Mouse (Mus musculus) adrenal gland, adult 8-10 months (tissue): Measurements from ENCODE around the gene Heg1. TPM values are rescaled to one million over a fixed set of nuclear protein-coding genes. Genes with fewer than 3 reads are reported as not detected.

Experiments
- DNase-seq: peaks from one replicate; pipeline ENCODE4 v3.0.0; 2022
- total RNA-seq, 4 experiments: library from RNA; stranded (reverse); gene quantifications; 2 replicates each; pipeline ENCODE4 v1.2.4; 2022

Gene Heg1
- total RNA-seq, 4 experiments from 2014 or later: 52.8 to 69.3 (median 61.5) TPM

DNA sequence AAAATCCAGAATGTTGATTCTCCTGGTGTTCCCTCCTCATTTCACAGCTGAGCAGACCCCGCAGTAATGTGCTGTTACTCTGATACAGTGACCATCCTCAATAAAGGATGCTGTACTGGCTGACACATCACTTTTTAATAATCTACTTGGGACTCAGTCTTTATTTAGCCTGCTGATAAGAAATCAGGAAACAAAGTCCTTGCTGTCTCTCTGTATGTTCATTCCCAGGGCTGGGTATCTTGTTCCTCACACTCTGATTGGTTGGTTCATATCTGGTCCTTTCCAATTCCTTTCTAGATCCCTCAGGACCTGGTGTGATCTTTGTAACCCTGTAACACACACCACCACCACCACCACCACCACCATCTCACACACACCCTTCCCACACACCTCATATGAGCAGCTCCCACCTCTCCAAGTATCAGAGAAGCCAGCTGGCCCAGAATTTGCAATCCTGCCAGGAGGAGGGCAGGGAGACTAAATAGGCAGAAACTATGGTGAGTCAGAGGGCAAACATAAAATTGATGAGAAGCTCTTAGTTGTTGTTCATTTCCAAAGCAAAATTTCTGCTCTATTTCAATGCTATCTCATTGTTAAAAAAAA, 91.7 kb downstream of the Heg1 start:
- no peak for DNase-seq

DNA sequence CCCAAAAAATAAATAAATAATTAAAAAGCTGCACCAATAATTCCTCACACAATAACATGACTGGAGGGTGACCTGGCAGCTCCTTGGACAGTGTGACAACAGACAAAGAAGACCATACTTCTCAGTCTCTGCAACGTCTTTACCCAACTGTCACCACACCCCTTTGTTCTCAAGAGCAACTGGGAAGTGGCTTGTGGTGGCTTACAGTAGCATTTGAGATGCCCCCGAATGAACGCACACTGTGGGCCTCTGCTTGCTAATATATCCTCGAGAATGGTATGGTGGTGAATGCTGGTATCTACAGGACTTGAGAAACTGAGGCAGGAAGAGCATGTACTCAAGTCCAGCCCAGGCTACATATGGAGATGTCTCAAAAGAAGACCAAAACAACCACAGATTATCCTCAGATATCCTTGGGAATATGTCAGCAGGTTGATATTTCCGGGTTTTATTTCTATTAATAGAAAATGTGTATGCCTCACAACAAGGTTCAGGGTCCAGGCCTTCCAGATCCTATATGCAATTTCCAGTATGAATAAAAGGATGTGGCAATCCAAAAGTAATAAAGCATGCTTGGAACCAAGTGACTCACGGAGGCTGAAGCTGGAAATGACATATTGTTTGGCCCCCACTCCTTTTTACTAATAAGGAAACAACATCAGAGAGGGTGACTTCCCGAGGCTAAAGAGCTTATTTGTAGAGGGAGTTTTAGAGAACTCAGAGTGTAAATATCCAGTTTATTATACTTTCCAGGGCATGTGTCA, 92.8 kb downstream of the Heg1 start:
- DNase-seq: no peak

DNA sequence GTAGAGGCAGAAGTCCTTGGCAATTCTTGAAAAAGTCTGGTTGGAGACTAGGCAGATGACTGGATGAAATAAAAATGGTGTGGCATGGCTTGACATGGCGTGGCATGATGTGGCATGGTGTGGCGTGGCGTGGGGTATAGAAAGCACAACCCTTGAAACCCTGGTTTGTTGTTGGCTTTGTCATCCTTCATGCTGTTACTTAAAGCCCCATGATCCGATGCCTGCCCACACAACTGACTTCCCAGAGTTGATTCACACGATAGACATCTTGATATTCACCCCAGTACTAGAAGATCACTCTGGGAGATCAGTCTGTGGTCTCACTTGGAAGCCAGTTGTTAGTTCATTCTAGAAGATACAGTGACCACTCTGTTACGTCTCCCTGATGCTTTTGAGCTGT, 93.4 kb downstream of the Heg1 start:
- DNase-seq: no peak

DNA sequence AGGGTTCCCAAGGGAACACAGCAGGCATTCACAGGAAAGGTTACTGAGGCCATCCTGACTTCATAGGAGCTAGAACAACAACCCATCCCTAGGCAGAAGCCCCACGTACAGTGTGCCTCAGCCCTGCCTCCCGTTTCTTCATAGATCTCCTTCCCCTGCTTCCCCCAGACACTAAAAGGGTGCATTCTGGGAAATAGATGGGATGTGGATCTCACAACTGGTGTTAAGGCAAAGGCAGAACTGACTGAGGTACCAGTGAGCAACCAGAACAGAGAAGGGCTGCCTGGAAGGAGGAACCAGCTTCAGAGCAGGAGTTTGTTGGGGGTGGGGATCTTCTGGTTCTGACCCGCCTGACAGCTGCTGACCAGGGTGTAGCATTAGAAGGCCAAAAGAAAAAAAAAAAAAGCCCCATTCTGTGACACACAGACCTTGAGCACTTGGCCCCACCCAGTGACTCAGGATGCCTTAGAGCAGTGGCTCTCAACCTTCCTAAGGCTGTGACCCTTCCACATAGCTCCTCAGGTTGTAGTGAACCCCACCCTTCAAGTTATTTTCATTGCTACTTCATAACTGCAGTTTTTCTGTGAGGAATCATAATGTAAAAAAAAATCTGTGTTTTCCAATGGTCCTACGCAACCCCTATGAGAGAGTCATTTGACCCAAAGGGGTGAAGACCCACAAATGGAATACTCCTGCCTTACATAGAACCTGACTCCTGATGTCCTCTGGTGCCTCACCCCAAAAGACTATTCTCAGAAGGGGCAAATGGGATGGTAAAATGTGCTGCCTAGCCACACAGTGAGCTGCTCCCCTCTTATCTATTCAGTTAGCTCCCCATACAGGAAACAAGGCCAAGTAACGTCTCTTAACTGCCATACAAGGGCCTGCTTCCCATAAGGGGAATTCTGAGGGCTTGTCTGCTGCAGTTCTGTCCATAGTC, 97.9 kb downstream of the Heg1 start:
- peak; percentile 54 for DNase-seq

DNA sequence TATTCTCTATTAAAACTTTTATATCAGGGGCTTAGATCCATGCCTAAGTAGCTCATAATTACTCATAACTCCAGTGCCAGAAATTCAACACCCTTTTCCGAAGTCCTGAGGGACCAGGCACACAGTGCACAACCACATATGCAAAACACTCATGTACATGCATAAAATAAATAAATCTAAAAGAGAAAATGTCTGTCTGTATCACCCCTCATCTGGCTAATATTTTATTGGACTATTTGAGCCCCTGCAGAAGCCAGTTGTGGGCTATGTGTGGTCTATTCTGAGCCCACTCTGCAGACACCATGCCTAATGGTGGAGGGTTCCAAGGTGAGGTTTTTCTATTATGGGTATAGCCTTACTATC, 98.5 kb downstream of the Heg1 start:
- DNase-seq: no peak

DNA sequence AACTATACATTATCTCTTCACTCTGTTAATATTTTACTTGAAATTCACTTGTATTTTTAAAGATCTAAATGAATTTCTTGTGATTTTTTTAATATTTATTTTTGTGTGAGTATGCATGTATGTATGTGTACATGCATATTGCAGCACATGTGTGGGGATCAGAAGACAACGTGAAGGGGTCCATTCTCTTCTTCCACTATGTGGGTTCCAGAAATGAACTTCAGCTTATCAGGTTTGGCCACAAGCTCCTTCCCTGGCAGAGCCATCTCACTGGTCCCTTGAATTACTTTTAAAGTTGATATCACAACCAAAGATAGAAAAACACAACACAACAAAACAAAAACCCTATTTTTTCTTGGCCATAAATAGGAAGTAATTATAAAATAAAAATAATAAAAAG, 100.4 kb downstream of the Heg1 start:
- no peak for DNase-seq

DNA sequence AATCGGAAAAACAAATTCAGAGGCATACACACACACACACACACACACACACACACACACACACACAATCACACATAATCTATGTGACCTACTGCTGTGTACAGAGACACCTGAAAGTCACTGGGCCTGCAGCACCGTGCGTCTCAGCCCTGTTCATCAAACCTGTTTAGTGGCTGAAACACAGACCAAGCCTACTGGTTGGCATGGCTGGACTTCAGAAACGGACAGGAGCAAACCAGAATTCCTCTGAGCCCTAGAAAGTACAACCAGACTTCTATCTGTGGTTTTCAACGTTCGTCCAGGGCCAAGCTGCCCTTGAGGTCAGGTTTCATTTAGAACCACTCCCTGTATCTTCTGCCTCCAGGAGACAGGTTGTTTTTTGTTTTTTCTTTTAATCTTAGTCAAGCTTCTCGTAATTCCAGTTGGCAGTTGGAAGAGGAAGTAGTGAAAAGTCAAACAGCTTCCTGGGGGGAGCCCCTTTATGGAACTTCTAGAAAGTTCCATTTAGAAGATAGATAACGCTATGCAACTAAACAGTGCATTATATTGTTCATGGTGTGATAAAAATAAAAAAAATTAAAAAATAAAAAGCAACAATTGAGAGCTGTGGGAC, 101.0 kb downstream of the Heg1 start:
- DNase-seq: no peak

DNA sequence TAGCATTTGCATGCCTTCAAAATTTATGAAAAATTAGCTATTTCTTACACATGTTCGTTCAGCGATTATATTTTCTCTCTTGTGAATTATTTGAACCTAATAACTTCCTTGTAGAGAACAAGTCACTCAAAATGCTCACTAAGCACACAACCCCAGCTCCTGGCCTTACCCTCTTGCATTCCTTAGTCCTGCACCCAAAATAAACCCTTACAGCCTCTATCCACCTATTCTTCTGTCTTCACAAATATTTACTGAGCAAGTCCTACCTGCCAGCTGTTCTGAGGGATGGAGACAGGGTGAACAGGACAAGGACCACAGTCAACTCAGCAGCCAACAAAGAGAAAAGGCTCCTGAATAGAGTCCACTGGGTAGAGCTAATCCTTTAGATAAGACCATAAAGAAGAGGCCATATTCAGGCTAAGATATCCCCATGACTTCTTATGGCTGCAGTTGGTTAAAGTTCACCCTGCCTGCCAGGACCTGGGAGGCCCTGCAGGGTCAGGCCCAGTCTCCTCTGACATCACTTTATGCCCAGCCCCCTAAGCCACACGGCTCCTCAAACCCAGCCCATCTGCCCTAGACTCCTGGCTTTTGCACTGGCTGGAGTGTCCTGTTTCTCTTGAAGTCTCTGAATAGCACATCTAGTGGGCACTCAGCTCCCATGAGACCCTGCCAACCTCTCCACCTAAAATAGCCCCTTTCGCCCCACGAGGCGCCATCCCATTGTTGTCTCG, 102.7 kb downstream of the Heg1 start:
- DNase-seq: no peak

DNA sequence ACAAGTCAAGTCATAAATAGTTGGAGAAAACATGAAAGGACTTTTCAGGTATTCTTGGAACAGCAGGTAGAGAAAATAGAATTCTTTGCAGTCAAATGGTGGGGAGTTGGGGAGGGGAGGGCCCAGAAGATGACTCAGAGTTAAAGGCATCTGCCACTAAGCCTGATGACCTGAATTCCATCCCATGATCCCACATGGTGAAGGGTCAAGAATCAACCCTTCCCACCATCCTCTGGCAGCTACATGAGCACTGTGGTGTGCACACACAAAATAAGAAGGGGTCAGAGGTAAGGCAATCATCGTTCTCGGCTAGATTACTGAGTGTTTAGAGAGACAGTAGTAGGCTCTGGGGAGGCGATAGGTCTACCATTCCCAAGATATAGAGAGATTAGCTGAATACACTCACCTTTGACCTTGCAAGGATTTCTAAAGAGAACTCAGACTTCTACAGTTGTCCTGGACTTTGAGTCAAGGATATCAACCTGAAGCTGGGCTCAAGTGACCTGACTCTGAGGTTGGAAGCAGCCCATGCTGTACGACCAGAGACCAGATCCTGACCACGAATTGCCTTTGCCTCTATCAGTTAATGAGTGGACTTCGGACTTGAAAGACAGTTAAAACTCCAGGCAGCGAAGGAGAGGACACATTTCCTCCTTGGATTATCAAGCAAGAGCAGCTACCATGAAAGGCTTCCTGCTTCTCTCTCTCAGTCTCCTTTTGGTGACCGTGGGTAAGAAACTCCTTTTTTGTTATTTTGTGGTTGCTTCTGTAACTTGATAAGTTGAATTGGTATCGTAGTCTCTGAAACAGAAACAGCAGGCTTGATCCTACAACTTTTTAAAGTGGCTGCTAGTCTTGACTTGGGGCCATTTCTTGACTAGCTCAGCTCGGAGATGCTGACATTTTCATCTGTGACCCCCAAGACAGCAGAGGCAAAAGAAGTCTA, 109.9 kb downstream of the Heg1 start, which contains the start of gene Muc13:
TSS of gene Muc13 (plus strand) at position 192 of the 946 bp plus-strand sequence.
- DNase-seq: no peak

DNA sequence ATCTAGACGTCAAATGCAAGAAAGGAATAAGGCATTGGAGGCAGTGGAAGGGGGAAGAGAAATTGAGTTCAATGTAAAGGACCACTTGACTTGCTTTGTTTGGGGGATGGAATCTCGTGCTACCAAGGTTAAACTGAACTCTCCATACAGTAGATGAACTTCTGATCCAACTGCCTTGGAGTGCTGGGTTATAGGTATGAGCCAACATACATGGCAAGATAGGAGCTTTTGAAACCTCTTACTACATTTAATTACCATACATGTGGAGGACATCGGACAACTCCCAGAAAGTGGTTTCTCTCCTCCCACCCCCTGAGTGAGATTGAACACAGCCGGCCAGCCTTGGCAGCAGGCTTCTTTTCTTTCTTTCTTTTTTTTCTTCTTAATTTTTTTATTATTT, 110.9 kb downstream of the Heg1 start:
- DNase-seq: no peak

DNA sequence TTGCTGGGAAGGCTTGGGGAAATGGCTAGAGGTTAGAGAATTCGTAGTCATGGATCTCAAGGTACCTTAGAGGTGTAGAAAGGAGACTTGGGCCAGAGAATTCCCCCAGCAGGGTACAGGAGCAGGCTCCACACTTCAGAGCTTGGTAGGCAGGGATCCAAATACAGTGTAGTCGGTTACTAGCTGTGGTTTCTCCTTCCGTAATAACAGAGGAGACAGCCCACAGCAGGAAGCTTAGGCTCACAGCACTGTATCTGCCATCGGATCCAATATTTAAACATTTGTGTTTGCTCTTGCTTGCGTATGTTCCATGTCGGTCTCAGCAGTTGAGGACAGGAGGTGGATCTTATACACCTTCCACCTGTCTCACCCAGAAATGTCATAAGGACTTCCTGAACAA, 111.7 kb downstream of the Heg1 start:
- no peak for DNase-seq

DNA sequence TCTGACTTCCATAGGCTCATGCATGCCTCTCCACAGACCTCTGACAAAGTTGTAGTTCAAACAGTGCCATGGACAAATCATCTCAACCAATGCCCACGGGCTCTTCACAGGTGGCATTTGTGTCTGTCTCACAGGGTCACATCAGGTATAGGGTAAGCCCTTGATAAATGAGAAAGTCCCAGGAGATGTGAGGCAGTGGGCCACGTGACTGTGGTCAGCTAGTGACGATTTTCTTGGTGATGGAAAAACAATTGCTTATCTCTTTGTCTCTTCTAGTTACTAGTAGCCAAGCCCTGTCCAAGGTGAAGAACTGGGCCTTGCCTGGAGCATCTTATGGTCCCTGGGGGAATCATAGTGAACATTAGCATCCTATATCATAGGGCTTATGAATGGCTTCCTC, 112.6 kb downstream of the Heg1 start:
- no peak for DNase-seq

DNA sequence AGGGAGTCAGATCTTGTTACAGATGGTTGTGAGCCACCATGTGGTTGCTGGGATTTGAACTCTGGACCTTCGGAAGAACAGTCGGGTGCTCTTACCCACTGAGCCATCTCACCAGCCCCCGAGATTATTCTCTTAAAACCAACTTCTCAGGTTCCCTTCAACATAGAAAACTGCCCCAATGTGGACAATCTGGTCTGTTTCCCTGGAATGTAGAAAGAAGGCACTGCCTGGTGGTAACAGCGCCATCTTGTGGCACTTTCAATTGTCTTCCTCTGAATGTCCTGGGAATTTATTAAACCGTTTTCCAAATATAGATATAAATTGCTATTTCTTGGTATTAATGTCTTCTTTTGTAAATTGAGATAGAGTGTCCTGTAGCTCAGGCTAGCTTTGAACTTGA, 113.7 kb downstream of the Heg1 start:
- DNase-seq: no peak

DNA sequence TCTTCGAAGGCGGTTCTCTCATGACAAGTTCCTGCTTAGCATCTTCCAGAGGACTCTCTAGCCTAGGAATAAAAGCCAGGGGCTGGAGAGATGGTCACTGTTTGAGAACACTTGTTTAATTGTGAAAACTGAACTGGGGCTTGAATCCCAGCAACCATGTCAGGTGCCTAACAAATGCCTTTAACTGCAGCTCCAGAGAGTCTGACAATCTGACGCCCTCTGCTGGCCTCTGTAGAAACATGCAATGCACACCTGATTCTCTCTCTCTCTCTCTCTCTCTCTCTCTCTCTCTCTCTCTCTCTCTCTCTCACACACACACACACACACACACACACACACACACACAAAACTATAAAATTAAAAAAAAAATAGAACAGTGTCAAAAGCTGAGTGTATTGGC, 125.8 kb downstream of the Heg1 start:
- DNase-seq: no peak

DNA sequence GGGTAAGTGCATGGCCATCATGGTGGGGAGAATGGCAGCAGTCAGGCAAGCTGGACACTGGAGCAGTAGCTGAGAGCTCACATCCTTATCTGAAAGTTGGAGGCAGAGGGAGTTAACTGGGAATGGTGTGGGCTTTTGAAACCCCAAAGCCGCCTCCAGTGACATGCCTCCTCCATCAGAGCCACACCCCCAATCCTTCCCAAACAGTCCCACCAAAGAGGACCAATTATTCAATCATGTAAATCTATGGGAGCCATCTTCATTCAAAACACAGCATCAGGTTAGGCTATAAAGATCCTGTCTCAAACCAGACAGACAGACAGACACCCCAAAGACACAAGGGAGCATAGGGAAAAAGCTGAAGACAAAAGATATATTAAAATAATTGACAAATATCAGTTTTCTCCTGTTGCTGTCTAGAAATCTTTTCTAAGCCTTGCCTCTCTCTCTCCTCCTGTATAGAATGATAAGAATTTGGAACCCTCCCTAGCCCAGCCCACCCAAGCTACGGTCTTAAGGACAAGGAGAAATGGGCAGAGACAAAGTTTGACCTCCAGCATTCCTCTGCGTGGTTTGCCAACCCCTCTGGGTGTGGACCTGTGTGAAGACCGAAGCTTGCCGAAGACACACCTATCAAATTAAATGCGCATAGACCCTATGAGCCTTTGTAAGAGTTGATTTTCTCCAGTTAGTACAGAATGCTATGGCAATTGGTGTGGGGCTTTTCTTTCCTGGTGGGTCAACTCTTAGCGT, 134.4 kb downstream of the Heg1 start:
- DNase-seq: no peak

DNA sequence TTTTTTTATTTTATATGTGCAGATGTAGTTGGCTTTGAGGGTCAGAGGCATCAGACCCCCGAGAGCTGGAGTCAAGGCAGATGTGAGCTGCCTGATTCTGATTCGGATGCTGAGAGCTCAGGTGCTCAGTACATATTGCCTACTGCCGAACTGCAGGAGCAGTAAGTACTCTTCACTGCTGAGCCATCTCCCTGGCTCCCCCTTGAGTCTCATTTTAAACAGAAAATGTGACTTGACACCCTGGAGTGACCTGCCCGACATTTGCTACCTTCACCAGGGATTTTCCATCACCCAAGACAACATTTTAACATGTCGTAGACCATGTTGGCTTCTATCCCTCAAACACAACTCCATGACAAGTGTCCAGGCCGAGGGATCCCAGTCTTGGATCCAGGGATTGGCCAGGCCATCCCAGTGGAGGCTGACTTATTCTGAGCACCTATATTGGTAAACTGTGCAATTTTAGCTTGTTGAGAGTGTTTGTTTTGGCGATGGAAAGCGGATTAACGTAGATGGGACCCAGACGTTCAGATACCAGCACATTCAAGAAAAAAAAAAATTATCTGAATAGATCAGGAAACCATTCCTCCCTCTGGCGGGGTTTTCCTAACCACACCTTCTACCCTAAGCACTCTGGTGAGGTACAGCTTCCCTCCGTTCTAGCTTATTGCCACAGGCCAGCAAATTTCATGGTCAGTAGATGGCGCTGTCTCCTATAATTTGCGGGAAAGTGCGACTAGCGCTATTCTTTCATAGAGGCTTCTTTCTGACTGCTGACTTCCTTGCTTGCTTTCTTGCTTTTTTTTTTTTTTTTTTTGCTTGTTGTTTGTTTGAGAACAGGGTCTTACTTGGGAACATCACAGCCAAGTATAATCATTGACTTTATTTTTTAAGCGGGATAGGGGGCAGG, 136.4 kb downstream of the Heg1 start:
- DNase-seq: peak; percentile 70
